Mouse (Mus musculus) testis, postnatal 10 days (tissue): ENCODE results near the gene Spred1.
"Not testable (repeated sequence)": the region's sequence is repeated elsewhere in the genome, so short reads cannot be mapped to it uniquely, and the experiment has no call there.

Experiments
- DNase-seq: peaks from one replicate; pipeline ENCODE4 v3.0.0; 2021; ENCODE audit warnings: low spot score

The Spred1 gene

DNA sequence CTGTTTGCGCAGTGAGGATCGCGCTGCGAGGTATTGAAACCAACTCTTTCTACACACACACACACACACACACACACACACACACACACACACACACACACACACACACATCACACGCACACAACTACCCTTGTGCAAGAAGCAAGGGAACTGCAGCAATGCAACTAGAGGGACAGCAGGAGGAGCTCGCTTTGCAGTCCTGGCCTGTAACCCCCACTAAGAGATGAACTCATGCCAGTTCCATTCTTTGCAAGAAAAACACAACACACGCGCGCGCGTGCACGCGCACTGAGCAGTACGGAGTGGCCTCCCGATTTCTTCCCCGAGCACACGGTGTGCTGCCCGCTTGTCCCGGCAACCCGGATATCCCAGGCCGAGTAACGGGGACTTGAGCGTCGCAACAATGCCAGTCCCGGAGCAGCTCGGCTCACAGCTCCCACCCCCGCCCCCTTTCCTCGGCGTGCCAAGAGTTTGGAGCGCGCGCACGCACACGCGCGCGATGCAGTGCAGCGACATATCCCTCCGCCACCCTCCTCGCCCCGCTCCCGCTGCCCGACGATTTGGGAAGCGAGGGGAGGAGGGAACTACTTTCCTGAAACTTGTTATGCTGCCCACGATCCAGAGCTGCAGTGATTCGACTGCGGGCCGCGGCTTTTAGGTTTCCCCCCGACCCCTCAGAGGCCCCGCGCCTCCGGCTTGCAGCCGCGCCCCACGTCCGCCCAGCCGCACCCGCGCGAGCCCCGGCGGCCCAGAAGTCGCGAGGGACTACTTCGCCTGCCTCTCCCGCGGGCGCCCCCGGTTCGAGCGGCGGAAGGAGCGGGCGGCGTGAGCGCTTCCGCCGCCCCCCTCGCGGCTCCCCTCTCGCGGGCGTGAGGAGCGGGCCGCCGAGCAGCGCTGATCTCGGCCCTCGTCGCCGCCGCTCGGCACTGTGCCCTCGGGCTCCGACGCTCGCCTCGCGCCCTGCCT is 645 bp upstream of the Spred1 start:
- DNase-seq: peak; percentile 90

DNA sequence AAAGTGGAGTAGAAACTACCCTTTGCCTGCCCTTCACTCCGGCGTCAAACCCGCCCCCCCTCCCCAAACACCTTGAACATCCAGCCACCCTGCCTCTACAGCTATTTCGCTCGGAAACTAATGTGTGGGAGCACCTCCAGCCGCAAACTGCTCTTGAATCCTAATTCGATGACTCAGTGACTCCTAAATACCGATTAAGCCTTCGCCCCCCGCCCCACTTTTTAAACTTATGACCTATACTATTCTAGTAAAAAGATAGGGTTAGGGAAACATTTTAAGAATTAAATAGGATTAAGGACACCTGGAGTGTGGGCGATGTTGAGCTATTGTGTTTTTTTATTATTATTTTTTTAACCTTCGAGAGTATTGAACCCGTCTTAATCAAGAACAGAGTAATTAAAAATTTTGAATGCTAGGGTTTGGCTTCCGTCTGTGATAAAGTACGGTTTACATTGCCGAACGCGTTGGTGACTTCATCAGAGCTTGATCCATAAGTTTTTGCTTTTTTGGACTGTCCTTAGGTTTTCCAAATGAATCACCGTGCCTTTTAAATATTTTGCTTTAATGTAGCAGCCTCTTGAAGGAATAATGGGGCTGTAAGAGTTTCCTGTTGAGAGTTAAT is 921 bp downstream of the Spred1 start:
- no peak for DNase-seq

DNA sequence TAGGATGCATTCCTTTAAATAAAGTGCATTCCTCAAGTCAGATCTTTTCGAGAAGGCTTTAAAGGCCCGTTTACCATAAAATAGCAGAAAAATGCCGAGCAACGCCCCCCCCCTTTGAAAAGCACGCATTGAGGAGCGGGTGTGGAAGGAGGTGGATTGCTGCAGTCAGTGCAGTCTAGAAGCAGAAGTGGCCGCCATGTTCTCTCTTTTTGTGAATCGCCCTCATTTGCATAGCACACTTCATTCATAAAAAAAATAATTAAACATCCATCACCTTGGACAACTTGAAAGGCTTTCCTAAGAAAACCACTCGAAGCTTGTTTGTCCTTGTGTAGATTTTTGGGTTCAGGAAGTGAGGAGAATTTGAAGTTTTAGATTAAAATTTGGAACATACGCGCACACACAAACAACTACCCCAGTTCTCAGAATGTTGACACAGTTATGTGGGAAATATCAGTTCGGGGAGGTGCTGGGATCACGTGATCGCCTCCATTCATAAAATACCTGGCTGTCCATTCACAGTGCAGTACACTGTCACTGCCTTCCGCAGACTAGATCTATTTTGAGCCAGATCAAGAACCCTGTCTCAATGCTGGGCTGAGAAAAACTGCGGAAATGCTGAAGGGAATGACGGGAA is 1.6 kb downstream of the Spred1 start:
- no peak for DNase-seq

DNA sequence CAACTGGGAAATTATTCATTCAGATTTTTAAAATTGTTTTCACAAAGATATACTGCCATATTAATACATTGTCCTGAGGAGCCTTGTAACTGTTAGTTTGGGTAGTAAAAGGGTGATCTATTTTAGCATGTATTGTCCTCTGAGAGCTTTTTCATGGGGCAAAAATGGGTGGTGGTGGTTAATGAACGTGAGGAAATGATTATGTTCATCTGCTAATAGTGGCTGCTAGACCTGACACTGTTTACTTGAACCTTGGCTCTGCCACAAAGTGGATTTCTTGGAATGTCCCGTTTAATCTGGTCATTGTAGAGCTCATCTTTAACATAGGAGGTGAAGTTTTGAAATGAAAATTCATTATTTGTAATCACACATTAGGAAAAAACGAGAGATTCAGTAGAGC is 2.5 kb downstream of the Spred1 start:
- no peak for DNase-seq

DNA sequence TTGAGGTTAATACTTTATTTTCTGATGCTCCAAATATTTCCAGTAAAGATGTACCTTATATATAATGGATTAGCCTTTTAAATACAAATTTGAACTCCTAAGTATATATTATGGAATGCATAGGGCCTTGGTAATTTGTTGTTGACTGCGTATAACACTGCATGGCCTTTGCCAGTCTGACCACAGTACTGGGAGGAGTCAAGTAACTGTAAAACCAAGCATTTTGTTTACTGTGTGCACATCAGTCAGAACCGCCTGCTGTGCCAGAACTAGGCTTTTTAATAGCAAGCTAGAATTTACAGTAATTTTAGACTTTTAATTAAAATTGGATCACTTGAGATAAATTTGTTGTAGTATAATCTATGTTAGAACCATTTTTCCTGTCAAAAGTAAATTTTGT is 3.7 kb downstream of the Spred1 start:
- no peak for DNase-seq

DNA sequence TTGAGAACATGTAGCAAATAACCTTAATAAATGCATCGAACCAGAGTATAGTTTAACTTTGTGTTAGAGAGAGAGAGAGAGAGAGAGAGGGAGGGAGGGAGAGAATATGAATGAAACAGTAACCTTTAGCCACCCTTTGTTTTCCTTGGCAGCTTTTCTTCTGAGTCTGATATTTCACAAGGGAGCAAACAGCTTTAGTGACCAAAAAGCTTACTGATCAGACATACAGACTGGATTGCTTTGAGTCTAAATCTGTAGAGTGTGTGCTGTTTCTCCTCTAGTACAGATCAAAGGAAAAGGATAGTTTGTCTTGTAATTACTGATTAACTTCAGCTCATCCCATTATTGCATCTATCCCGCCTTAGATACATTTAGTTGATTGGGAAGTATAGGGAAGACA is 8.0 kb downstream of the Spred1 start:
- no peak for DNase-seq

DNA sequence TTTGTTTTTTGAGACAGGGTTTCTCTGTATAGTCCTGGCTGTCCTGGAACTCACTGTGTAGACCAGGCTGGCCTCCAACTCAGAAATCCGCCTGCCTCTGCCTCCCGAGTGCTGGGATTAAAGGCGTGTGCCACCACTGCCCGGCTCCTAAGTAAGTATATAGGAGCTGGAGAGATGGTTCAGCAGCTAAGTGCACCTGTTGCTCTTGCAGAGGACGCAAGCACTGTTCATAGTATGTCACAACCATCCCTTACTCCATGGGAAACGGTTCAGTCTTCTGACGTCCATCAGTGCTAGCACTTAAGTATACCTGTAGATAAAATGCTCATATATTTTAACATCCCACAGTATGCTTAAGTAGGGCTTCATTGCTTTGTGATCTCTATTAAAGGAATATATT is 9.9 kb downstream of the Spred1 start:
- not testable (repeated sequence) for DNase-seq

DNA sequence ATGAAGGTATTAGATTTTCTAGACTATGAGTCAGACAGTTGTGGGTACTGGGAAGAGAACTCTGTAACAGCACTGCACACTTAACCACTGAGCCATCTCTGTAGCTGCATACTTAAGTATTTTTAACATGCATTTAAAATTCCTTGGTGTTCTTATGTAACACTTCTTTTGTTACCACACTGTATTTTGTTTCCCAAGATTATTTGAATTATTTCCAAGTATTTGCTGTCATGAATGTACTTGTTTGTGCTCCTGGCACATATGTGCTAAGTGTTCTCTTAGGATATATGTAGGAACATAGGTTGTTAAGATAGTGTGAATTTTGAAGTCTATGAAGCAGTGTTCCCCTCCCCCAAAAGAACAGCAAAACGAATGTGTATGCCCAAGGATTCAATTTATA is 10.7 kb downstream of the Spred1 start:
- no peak for DNase-seq

DNA sequence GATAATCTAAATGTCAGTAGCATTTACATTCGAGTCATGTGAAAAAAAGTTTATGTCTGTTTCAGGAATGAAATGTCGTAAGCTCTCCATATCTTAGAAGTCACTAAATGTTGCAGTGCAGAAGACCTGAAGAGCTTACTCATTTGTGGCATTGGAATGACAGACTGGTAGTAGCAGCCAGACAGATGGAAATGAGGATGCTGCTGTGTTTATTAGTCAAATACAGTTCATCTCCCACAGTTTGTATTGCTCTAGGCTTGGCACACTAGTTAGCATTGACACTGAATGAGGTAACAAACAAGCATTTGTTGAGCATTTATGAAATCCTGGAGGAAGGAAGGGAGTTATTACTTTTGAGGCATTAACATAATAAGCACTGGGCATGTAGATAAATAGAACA is 12.4 kb downstream of the Spred1 start:
- DNase-seq: no peak

DNA sequence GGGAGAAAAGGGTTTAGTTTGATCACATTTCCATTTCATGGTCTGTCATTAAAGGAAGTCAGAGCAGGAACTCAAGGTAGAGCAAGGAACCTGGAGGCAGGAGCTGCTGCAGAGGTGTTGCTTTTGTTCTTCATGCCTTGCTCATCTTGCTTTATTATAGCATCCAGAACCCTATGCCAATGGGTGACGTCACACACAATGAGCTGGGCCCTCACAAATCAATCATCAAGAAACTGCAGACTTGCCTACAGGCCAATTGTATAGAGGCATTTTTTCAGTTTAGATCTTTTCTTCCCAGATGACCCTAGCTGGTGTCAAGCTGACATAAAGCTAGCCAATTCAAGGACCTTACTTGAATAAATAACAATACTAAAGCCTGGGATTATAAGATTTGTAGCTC is 16.6 kb downstream of the Spred1 start:
- no peak for DNase-seq

DNA sequence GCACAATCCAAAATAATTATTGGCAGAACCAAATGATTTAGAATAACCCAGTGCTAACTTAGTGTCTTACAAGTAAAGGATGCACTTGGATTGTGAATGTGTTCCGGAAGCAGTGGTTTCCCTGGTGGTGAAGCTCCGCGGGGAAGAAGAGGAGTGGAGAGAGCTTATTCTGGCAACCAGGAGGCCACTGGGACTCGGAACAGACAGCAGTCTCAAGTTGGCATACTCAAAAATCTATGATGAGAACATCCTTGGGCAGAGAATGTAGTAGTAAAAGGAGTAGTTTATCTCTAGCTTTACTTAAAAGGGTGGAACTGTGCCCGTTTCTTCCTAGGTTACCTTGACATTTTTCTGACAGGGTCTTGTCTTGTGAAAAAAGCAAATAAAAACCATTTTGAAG is 17.8 kb downstream of the Spred1 start:
- DNase-seq: no peak

DNA sequence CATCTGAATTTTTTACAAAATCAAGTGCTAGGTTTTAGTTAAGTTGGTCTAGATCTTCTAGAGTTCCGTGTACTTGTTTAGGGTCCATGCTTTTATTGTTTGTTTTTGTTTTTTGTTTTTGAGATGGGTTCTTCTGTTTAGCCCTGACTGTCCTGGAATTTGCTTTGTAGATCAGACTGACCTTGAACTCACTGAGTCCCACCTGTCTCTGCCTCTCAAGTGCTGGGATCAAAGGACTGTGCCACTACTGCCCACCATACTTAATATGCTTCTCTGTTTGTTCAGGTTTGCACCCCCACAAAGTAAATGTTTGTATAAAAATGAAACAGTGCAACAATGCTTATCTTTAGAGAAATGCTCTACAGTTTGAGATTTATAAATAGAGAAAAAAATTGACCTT is 18.8 kb downstream of the Spred1 start:
- DNase-seq: no peak

DNA sequence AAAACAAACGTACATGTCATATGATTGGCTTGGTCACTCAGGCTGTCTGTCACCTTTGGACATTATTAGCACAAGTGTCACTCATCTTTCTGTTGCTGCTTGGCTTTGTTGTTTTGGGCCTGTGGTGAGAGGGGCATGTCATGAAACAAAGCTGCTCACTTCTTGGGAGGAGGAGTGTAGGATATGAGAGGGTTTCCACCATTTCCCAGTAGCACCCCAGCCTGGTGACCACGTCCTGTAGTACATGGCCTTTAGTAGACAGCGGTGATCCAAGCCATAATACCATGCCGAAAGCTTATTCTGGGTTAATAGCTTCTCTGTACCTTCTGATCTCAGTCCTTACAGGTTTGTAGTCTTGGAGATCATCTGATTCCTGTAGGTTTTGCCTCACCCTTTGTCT is 21.9 kb downstream of the Spred1 start:
- no peak for DNase-seq

DNA sequence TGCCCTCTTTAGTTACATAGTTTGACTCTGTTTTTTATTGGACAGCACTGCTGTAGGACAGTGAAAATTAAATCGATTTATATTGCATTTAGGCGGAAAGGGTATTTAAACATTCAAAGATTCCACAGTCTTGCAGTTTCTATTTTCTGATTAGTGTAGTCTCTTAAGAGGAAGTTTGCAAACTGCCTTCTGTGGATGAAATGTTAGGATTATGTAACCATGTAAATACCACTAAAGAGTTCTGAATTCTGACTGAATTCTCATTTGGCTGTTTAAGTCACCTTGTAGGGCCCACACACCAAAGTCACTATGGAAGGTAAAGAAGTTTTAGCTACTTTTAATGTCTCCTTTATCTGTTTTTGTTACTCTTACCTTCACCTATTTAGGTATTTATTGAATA is 24.9 kb downstream of the Spred1 start:
- no peak for DNase-seq

DNA sequence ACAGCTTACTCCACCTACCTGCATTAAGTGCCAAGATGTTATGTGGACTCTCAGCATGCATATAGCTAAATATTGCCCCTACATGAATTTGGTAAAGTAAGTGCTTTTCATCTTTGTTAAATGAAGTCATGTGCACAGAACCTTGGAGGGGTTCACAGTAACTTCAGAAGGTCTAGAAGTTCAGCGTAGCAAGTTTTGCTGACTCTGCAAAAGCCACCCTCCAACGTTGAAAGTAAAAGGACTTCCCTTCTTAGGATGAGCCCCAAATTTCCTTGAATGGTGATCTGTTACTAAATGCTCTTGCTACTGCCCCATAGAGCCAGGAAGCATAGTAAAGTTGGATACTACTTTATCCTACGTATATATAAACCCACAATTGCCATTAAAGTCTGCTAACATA is 25.4 kb downstream of the Spred1 start:
- DNase-seq: no peak

DNA sequence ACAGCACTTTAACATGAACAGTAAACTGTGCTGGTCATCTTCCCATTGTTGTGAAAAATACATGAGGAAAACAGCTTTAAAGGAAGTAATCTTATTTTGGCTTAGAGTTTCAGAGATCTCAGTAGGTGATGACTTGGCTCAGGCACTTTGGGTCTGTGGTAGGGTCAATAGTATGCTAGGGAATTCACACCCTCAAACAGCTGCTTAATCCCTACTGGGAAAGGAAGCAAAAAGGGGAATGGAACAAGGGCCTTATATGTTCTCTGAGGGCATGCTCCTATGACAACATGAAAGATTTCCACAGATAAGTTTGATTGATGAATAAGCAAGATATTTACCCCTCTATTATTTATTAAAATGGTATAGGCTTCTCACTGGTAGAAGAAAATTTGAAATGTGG is 31.0 kb downstream of the Spred1 start:
- DNase-seq: no peak

DNA sequence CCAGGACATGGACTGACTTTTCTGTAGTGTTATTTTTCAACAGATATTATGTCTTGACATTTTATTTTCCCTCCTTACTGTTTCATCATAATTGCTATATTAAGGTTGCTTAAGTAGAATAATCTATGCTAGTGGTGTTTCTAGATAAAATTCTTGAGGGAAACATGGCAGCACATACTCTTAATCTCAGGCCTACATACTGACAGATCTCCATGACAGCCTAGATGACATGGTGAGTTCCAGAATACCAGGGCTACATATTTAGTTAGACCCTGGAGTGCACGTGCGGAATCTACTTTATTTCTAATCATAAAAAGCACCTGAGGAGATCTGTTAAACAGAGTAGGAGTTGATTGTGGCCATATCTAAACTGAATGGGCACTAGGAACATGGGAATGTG is 47.2 kb downstream of the Spred1 start:
- no peak for DNase-seq

DNA sequence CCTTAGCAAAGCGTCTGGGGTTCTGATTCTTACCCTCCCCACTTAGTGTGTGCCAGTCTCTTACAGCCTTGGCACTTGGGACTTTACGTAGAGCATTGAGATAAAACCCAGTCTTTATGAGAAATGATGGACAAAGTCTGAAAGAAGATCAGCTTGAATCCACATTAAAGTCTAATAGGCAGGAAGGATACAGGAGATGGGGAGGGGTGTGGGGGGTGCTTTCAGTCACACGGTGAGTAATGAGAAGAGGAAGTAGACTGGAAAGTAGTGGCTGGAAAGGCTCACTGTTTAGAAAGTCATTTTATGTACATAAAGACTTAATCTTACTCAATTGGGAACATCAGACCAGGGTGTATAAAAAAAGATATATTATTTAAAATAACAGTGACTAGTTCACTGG is 47.9 kb downstream of the Spred1 start:
- no peak for DNase-seq

DNA sequence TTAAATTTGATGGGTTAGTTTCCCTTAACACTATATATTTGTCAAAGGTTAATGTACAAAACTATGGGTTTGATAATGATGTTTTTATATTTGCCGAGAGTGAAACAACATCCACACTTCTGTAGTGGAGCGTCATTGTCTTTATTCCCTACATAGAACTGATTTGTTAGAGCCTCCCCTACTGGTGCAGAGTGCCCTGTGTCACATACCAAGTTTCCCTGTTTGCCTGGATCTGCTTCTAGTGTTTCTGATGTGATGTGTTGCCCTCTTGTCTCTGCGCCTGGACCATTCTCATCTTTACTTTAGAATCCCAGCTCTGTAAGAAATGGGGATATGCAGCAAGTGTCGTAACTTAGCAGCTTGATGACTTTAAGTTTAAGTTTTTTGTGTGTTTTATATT is 51.8 kb downstream of the Spred1 start:
- DNase-seq: no peak

DNA sequence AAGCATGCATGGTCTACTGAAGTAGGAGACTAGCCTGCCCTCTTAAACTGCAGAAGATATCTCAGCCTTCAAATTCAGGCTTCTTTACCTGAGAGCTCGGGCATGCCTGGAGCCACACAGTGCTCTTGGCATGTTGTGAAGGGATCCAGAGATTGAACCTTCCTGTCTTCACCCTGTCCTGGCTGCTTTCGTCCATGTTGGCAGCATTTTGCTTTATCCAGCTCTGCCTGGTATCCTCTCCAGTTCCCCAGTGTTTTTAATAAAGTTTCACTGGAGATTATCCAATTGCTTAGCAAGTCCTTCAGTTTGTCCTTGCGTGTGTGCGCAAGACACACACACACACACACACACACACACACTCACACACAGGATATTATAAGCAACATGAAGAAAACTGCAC is 54.9 kb downstream of the Spred1 start:
- DNase-seq: no peak

DNA sequence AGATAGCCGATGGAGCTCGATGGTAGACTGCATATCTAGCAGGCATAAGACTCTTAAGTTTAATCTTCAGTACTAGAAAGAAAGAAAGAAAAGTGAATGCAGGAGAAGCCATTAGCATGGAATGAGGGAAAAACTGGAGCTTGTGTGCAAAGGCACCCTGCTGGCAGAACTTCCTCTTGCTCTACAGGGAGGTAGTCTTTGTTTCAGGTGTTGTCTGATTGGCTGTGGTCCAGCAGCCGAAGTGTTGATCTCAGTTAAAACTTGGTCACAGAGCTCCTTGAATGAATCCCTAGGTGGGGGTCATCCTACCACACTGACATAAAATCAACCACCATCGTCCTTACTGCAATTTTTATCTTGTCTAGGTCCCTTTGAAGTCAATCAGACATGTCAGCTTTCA is 55.8 kb downstream of the Spred1 start:
- DNase-seq: no peak

DNA sequence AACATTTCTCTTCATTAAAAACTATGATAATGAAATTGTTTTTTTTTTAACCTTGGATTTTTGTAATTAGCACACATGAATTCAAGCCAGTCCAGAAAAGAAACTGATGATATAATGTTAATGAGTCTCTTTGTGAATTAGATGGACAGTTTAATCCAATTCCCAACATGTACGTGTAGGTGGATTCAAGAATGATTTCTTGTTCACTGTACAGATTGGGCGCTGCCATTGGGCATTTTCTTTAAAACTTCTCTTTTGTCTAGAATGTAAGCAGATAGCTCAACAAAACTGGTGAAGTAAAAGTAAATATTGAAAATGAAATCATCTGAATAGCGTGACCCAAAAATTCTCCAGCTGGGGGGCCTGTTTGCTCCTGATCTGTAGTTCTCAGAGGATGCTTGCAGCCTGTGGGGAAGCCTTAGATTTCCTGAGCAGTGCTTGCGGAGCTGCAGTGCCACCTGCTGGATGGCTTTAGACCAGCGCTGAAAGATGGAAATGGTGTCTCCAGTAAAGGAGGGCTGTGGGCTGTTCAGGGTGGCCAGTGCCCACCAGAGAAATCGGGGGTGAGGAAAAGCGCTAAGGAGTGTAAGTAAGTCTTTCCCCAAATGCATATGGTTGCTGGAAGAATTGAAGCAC is 59.2 kb downstream of the Spred1 start:
- DNase-seq: peak; percentile 90

DNA sequence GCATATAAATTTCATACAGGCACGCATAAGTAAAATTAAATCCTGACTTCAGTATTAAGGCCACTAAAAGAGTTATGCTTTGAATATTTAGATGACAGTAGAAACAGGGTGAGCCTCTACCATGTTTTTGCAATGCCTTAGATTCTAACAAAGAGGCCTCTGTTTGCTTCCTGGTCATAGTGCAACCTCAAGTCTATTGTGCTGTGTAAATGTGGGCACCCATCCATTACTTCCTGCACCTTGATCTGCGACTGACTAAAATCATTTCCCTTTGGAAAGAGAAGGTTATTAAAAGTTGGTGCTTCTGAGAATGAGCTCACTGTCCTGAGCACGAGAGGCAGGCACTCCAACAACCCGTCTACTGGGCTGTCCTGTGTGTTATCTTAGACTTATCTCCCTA is 64.4 kb downstream of the Spred1 start:
- no peak for DNase-seq
